Mouse (Mus musculus) lung, adult 18-20 months (tissue): ENCODE measurements around the gene Nup210l.

Source experiments
- DNase-seq, 2 experiments: peaks; one replicate each; pipeline ENCODE4 v3.0.0; 2022; ENCODE audit warnings: mixed read lengths in 2 of 2

The Nup210l gene

DNA sequence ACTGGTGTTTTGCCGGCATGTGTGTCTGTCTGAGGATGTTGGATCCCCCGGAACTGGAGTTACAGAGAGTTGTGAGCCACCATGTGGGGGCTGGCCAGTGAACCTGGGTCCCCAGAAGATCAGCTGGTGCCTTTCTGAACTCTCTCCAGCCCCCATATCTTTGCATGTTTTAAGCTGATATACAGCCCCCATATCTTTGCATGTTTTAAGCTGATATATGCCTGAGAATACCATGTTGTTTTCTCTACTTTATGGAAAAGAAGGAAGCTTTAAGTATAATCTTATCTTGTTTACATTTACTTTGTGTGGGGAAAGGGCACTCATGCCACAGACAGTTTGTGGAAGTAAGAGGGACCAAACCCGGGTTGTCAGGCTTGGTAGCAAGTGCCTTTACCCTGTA, 75.6 kb downstream of the Nup210l start:
- DNase-seq: no peak

- DNase-seq: no peak
Measured at GRCm38 (mm10) chr3:90183581-90183980, 79.6 kb downstream of the Nup210l start.

GRCm38 (mm10) chr3:90190859-90191510, 87.1 kb downstream of the Nup210l start:
- no peak for DNase-seq

DNA sequence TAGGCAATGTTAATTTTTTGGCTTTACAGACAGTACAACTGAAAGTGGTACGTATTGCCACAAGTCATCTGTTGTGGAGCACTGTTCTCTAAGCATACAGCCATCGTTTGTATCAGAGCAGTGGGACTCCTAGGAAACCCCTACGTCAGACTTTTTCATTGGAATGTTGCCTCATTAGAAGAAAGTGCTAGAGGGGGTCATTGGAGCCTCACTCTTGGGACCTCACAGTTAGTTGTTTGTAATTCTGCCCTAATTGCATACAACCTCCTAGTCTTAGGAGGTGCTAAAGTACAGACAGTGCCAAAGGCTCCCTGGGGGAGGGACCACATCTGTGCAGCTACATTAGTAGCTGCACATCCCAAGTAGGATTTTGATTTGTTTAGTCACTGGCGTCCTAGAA, 90.8 kb downstream of the Nup210l start:
- DNase-seq: no peak

DNA sequence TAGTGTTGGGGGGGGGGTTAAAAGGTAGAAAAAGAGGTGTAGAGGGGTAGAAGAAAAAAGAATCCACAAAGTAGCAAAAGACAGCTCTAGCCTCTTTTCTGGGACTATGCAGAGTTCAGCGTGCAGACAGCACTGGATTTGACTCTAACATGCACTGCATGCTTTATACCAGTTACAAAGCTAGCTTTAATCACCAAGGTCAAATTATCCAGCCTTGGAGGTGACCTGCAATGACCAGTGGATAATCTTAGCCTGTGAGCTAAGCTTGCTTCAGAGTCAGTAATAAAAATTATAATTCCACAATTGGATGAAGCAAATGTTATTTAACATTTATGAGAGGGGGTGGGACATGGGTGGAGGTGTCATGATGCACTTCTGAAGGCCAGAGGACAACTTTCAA, 91.7 kb downstream of the Nup210l start:
- DNase-seq: no peak

DNA sequence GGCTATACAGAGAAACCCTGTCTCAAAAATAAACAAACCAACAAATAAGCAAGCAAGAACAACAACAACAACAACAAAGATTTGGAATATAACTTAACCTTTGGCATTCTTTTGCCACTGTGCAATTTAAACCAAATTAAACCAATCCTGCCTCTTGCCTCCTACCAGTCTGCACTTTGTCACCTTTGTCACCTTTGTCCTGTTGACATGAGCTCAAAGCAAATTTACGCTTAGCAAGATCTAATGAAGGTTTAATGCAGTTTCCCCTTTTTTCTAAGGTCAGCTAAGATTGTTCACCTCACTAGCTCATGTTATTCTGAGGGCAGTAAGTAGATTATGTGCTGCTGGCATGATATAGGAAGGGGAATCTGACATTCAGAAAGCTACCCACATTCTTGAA, 93.6 kb downstream of the Nup210l start:
- no peak for DNase-seq

DNA sequence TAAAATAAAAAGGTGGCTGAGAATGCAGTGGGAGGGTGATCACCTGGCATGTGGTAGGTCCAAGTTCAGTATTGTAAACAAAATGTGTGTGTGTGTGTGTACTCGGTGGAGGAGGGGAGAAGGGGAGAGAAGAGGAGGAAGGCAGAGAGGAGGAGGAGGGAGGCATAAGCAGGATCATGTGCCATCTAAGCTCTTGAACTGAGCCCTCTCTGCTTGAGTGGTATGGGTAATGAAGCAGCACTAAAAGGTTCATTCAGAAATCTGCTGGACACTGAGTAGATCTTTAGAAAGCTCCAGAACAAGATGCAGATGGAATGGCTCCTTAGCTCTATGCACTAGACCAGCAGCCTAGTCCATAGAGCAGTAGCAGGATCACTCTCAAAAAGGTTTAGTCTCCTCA, 99.0 kb downstream of the Nup210l start:
- DNase-seq: no peak

DNA sequence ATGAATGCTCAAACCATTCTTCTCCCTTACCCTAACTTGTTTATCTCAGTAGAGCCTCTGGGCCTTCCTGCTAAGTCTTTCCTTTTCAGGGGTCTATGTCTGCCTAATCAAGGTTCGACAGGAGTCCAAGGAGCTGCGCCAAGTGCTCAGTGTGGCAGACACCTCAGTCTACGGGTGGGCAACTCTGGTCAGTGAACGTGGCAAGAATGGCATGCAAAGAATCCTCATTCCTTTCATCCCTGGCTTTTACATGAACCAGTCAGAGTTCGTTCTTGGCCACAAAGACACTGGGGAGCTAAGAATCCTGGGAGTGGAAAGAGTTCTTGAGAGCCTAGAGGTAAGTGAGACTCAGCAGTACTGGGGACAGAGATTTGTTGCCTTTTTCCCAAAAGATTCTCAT, 99.7 kb downstream of the Nup210l start:
- no peak for DNase-seq

DNA sequence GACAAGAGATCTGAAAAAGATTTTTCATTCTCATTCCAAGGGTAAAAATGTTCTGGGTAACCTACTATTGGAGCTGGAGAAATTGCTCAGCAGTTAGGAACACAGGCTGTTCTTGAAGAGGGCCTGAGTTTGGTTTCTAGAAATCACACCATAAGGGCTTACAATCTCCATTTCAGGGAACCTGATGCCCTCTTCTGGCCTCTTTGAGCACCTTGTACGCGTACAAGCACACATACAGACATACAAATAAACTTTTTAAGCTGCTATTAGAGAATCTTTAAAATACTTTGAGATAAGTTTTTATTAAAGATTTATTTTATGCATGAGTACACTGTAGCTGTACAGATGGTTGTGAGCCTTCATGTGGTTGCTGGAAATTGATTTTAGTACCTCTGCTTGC, 100.7 kb downstream of the Nup210l start:
- no peak for DNase-seq

GRCm38 (mm10) chr3:90208662-90209061, 104.7 kb downstream of the Nup210l start:
- peak; percentile 40 to 59 for DNase-seq

DNA sequence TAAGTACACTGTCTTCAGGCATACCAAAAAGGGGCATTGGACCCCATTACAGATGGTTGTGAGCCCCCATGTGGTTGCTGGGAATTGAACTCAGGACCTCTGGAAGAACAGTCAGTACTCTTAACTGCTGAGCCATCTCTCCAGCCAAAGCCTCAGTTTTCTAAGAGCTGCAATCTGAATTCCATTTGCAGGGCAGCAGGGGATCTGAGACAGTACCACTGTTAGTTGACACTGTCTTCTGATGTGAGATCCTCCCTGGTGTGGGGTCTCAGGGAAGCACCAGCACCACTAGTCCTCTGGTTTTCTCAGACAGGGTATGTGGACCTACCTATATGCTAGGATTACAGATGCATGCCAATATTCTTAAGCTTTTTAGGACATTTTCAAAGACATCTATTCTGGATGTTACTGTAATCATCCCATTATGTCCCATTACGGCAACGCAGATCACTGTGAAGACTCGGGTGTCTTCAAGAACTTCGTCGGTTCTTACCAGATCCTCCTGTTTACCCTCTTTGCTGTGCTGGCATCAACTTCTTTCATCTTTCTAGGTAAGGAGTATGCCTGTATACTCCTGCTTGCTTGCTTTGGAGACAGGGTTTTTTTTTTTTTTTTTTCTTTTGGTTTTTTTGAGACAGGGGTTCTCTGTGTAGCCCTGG, 106.1 kb downstream of the Nup210l start:
- DNase-seq: no peak

- DNase-seq: no peak
Measured at GRCm38 (mm10) chr3:90211475-90212398, 107.8 kb downstream of the Nup210l start.

DNA sequence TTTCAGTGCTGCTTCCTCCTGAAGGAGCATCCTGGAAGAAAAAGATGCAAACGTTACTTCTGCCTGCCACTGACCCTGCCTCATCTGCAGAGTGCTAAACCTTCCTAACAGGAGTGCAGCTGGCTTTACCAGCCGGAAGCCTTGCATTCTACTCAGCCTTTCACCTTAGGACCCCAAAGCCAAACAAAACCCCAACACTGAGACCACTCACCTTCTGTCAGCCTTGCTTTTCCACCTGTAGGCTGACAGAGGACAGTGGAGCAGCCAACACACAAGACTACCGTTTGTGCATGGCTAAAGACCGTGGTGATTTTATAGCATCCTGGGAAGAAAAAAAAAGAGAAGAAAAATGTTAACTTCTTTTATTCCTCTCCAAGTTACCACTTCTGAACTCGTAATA, 108.8 kb downstream of the Nup210l start:
- no peak for DNase-seq

DNA sequence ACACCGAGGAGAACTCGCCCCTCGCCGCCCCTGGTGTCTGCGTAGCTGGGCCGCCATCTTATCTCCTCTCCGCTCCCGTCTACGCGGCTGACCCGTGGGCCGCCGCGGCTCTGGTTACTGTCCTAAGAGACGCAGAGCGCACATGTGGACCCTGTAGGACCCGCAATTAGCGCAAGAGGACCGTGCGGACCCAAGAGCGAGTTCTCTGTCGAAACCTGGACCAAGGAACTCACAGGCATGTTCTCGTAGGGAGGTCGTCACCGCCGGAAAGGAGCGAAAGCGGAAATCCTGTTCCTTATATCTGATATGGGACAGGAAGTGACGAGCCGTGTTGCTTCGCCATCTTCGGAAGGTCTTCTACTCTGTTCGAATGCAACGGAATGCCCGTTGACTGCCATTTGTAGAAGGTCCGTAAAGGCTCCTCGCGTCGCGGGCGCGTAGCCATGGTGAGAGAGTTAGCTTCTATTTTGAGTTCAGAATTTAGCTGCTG, 109.5 kb downstream of the Nup210l start, which contains the start of the genes Rps27 and Rab13:
Rps27 (minus strand) TSS at position 275 of the 490 bp plus-strand sequence.
Rab13 (plus strand) TSS at position 319 of the 490 bp plus-strand sequence.
- peak; percentile 93 to 94 for DNase-seq

- peak in 1 of 2 experiments; percentile 28 for DNase-seq
Measured at GRCm38 (mm10) chr3:90213956-90214684, 110.2 kb downstream of the Nup210l start.

- DNase-seq: no peak
Measured at GRCm38 (mm10) chr3:90215825-90216380, 112.0 kb downstream of the Nup210l start.

DNA sequence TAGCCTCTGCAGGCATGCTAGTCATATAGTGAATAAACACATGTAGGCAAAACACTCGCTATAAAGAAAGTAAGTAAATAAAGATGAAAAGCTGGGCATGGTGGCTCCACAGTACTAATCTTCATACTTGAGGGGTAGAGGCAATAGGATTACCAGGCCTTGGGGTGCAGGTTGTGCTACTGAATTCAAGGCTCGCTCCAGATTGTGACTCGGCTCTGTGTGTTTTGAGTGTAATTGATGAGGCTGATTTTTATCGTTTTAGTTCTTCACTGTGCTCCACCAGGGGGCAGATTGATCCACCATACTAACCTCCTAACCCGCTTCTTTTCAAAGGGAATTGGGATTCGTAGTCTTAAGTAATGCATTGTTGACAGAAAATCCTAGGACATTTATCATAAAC, 116.2 kb downstream of the Nup210l start:
- peak; percentile 53 to 60 for DNase-seq

GRCm38 (mm10) chr3:90220531-90220951, 116.6 kb downstream of the Nup210l start:
- DNase-seq: peak; percentile 90 to 92

- no peak for DNase-seq
Measured at GRCm38 (mm10) chr3:90221123-90221522, 117.2 kb downstream of the Nup210l start.

DNA sequence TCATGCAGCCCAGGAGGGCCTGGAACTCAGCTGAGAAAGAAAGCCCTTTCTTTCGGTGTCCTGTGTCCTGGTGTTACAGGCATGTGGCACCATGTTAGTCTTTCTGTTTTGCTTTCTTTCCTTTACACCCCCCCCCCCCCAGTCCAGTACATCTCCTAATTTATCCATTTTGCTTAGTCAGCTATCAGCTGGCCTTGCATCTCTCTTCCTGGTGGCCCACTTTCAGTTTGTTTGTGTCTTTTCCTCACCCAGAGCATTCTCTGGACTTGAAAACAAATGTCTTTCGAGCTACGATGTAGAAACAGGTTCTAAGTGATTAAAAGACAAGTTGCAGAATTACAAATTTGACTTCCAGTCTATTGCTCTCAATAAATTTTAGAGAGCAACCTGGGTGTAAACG, 118.5 kb downstream of the Nup210l start:
- no peak for DNase-seq

DNA sequence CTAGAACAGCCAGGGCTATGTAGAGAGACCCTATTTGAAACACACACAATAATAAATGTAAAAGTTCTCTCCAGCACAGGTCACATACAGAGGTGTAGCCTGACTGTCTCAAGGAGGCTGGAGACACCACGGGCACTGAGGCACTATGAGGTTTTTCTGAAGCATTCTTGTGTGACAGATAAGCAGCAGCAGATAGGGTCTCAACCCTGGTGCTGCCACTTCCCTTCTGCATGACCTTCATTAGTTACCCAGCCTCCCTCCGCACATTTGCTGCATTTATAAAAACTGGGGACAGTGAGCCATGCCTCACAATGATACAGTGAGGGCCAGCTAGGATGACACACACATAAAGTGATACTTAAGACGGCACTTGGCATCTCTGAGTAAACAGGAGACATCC, 119.0 kb downstream of the Nup210l start:
- no peak for DNase-seq

DNA sequence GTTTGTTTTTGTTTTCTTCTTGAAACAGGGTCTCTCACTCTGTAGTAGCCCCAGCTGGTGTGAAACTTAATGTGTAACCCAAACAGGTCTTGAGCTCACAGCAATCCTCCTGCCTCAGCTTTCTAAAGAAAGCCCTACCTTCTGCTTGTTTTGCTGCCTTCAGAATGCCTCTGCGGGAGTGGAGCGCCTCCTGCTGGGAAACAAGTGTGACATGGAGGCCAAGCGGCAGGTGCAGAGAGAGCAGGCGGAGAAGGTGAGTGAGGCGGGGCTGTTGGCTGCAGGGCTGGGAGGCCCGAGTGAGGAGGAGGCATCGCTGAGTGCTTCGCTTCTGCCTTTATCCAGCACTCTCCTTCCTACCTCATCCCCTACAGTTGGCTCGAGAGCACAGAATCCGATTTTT, 120.4 kb downstream of the Nup210l start:
- no peak for DNase-seq
